Mouse (Mus musculus): ENCODE results near the gene St3gal4. TPM values are rescaled to one million over a fixed set of nuclear protein-coding genes. Genes with fewer than 3 reads are reported as not detected.
A peak's percentile ranks its signal among the peaks of the same experiment; 100 is the strongest.

St3gal4 gene
- total RNA-seq, 1 experiment from 2014 or later = 141 TPM

DNA sequence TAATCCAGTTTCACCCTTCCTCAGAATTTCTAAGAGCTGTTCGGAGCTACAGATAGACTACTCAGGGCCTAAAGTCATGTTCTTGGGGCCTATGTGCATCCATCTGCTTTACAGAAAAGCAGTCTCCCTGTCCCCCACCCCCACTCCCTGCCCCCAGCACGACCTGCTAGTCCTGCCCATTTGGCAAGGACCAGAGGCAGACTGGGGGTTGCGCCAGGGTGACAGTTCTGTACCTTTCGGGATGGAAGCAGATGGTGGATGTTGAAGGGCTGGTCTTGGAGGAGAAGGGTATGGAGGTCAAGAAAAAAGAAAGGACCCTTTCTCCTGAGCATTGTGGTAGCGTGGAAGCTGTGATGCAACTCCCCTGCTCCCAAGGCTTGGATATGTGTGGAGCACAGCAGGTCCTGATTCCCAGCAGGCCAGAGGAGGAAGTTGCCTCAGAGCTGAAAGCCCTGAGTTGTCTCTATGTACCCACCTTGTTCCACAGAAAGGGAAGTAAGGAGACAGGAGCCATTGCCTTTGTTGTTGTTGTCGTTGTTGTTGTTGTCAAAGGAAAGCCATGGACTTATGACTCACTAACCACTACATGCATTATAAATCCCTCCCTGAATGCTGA is 91.6 kb downstream of the St3gal4 start:
- no peak for ATAC-seq (replicated peaks; ENCODE audit: insufficient number of reproducible peaks, low FRiP score, low TSS enrichment, poor library complexity, severe bottlenecking)

DNA sequence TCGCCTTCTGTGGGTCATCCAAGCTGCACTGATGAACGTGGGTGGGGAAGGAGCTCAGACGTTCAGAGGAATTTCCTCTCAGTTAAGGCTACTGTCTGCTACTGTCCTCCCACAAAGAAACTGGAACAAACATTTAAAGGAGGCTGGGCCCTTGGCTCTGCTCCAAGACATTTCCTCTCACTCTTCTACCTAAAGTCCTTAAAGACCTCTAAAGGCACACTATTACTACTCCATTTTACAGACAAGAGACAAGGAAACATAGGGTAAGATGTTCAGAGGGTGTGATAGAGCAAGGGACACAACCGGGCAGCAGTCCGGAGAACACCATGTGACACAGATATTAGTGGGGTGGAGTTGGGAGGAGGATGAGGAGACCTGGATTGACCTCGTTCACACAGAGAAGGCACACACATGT is 92.2 kb downstream of the St3gal4 start:
- ATAC-seq (replicated peaks; ENCODE audit: insufficient number of reproducible peaks, low FRiP score, low TSS enrichment, poor library complexity, severe bottlenecking) = no peak

DNA sequence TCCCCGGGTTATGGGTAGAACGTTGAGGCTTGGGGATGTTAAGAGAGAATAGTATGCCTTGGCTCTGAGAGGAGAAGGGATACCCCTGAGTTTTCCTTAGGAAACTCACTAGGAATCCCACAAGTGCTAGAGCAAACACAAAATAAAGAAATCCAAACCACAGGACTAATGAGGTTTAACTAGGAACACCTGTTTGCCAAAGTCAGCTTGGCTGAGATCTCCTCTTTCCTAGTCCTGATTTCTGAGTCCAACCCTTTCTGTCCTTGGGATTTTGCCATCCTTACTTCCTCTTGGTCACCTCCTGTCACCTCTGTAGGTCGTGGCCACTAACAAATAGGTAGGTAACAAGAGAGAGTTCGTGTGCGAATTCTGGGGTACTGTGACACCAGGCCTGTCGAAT is 92.8 kb downstream of the St3gal4 start:
- ATAC-seq (replicated peaks; ENCODE audit: insufficient number of reproducible peaks, low FRiP score, low TSS enrichment, poor library complexity, severe bottlenecking) = no peak

DNA sequence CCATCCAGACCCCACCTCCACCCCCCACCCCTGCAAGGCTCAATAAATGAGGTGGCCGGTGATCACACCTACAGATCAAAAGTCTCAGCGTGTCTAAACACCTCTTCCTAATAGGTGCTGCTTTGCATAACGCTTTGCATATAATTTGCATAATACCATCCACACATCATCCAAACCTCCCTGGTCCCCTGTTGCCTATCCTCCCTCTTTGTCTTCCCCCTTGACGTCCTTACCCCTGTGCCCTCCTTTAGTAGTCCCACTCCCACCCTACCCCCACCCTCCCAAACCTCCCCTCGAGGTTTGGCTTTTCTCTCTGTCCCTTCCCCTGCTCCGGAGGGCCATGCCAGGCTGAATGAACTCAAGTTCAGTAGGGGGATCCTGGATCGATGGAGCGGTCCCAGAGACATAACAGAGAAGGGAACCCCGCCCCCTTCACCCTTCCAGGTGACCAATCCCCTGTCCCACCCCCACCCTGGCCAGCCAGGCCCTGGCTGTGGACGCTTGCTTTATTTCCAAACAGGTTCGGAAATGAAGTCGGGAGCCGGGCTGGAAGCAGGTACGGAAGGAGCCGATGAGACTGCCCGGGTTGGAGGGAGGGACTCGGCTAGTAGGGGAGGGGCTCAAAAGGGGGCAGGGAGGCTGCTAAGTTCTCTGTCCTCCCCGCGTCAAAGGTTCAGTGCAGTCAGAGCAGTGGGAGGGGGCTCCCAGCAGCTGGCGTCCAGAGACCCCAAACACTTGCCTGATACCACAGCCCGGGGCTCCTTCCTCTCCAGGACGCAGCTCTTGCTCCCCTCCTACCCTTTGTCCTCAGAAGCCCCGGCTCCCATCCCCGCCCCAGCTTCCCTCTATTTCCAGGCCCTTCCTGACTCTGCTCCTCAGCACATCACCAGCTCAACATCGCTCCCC is 94.2 kb downstream of the St3gal4 start:
- ATAC-seq (replicated peaks; ENCODE audit: insufficient number of reproducible peaks, low FRiP score, low TSS enrichment, poor library complexity, severe bottlenecking) = no peak

DNA sequence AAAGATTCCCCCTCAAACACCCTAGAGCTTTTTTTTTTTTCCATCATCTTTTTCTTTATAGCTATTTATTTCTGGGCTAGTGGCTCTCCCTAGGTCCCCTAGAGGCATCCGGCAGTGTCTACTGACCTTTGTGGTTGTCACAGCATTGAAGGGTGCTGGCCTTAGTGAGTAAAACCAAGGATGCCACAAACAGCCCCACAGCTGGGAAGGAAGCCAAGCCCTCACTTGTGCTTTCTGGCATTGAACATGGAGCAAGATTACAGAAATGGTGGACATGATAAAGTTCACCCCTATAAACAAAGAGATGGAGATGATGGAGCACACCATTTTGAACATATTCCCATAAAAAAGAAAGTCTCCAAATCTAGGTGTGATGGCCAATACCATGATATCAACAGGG is 97.3 kb downstream of the St3gal4 start:
- ATAC-seq (replicated peaks; ENCODE audit: insufficient number of reproducible peaks, low FRiP score, low TSS enrichment, poor library complexity, severe bottlenecking) = no peak

DNA sequence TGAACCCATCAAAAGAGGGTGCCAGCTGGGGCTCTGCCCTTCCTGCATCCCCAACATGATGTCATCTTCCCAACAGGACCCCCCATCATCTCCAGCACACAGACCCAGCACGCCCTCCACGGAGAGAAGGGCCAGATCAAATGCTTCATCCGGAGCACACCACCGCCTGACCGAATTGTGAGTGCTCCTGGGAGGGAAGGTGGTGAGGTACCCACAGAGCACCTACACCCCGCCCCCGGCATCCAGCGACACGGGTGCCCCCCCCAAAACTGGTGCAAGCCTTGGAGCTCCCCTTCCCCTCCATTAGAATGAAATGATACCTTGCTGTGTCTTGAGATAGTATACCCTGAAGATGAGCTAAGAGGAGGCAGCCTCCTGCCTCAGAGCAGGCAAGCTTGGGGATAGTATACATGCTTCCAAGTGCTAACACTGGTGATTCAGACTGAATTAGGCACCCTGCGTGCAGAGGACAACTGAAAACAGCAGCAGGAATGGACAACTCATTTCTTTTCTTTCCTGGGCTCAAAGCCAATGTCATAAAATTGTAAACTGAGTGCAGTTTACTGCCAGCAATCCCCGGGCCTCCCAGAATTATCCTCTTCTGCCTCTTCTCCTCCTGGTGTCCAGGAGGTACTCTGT is 98.9 kb downstream of the St3gal4 start:
- ATAC-seq (replicated peaks; ENCODE audit: insufficient number of reproducible peaks, low FRiP score, low TSS enrichment, poor library complexity, severe bottlenecking) = no peak

GRCm38 (mm10) chr9:35019372-35019771 is 99.7 kb downstream of the St3gal4 start:
- ATAC-seq (replicated peaks; ENCODE audit: insufficient number of reproducible peaks, low FRiP score, low TSS enrichment, poor library complexity, severe bottlenecking) = no peak

GRCm38 (mm10) chr9:35018056-35018455 is 101.0 kb downstream of the St3gal4 start:
- no peak for ATAC-seq (replicated peaks; ENCODE audit: insufficient number of reproducible peaks, low FRiP score, low TSS enrichment, poor library complexity, severe bottlenecking)

DNA sequence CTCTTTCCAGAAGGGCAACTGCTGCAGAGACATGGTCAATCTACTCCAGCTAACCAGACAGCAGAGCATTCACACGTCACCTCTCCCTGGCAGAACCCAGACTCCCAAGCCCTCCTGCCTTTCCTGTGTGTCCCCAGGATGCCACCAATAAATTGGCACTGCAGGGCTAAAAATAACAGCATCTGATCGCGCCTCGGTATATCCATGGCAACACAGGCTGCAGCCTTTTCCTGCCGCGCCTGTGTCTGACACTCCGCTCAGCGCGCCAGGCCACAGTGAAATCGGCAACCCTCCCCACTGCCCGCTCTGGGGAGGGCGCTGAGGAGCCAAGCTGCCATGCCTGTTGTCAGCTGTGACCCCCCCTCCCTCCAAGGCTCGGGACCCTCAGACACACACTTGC is 101.5 kb downstream of the St3gal4 start:
- ATAC-seq (replicated peaks; ENCODE audit: insufficient number of reproducible peaks, low FRiP score, low TSS enrichment, poor library complexity, severe bottlenecking) = no peak

GRCm38 (mm10) chr9:35016762-35017161 is 102.3 kb downstream of the St3gal4 start:
- peak; percentile 45; the same call in 1 of the 2 replicates for ATAC-seq (replicated peaks; ENCODE audit: insufficient number of reproducible peaks, low FRiP score, low TSS enrichment, poor library complexity, severe bottlenecking)

- ATAC-seq (replicated peaks; ENCODE audit: insufficient number of reproducible peaks, low FRiP score, low TSS enrichment, poor library complexity, severe bottlenecking) = no peak
These were observed 111.2 kb downstream of the St3gal4 start for GRCm38 (mm10) chr9:35007697-35008341.

DNA sequence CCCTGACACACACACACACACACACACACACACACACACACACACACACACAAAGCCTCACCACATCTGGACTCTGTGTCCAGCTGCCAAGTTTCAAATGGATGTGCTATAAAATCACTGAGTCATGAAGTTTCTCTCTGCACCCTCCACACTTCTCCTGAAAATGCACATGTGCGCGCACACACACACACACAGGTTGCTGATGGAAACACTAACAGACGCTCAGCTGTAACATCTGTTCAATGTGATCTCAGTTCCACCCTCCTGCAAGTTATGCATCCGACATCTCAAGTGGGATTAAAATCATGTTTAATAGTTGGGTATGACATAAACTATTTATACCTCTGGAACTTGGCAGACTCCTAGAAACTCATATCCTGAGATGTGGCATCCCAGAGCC is 115.0 kb downstream of the St3gal4 start:
- ATAC-seq (replicated peaks; ENCODE audit: insufficient number of reproducible peaks, low FRiP score, low TSS enrichment, poor library complexity, severe bottlenecking) = no peak

GRCm38 (mm10) chr9:34997880-34998865 is 120.9 kb downstream of the St3gal4 start:
- no peak for ATAC-seq (replicated peaks; ENCODE audit: insufficient number of reproducible peaks, low FRiP score, low TSS enrichment, poor library complexity, severe bottlenecking)

Other genes starting within 250 kb of the St3gal4 start
- gene Dcps, start 56.8 kb upstream of the St3gal4 start, total RNA-seq (2017) = 22.0 to 26.1 TPM (median 25.5 TPM) in 3 replicates
- gene Srpr, start 80.9 kb upstream of the St3gal4 start, total RNA-seq (2017) = 44.4 to 75.2 TPM (median 54.0 TPM) in 3 replicates
- 9.9 to 13.5 TPM (median 12.9 TPM) in 3 replicates for gene Tirap, start 81.0 kb upstream of the St3gal4 start, total RNA-seq (2017)
- gene Foxred1, start 91.8 kb upstream of the St3gal4 start, total RNA-seq (2017) = 33.0 to 49.7 TPM (median 42.1 TPM) in 3 replicates
- gene Fam118b, start 148.5 kb upstream of the St3gal4 start, total RNA-seq (2017) = 8.1 to 19.4 TPM (median 15.3 TPM) in 3 replicates
- 11.6 to 17.8 TPM (median 12.7 TPM) in 3 replicates for gene Rpusd4, start 148.6 kb upstream of the St3gal4 start, total RNA-seq (2017)

Measured in monocyte, adult 5-6 weeks (primary cell).